Mouse (Mus musculus) ES-E14 (cell line): ENCODE measurements around the gene Agpat1.

Source experiments
- CHD2 ChIP-seq: IDR thresholded peaks from 2 replicates; pipeline ENCODE4 v1.6.1; 2014; ENCODE audit warnings: mild to moderate bottlenecking, low read depth, low read length, inconsistent platforms
- HCFC1 ChIP-seq: IDR thresholded peaks from 2 replicates; pipeline ENCODE4 v1.6.1; 2012; ENCODE audit warnings: low read length, inconsistent platforms, borderline replicate concordance; ENCODE audit not compliant: insufficient read depth
- ZNF384 ChIP-seq: IDR thresholded peaks from 2 replicates; pipeline ENCODE4 v1.6.1; 2012; ENCODE audit warnings: low read depth, low read length, inconsistent platforms

GRCm38 (mm10) chr17:34648141-34648890 lies 44.3 kb downstream of the Agpat1 start:
- TF ChIP-seq ZNF384 = no peak
- no peak for TF ChIP-seq CHD2
- TF ChIP-seq HCFC1 = no peak
